Comparison of ENCODE assay signal across 8 mouse cellular contexts in the genomic region with DNA sequence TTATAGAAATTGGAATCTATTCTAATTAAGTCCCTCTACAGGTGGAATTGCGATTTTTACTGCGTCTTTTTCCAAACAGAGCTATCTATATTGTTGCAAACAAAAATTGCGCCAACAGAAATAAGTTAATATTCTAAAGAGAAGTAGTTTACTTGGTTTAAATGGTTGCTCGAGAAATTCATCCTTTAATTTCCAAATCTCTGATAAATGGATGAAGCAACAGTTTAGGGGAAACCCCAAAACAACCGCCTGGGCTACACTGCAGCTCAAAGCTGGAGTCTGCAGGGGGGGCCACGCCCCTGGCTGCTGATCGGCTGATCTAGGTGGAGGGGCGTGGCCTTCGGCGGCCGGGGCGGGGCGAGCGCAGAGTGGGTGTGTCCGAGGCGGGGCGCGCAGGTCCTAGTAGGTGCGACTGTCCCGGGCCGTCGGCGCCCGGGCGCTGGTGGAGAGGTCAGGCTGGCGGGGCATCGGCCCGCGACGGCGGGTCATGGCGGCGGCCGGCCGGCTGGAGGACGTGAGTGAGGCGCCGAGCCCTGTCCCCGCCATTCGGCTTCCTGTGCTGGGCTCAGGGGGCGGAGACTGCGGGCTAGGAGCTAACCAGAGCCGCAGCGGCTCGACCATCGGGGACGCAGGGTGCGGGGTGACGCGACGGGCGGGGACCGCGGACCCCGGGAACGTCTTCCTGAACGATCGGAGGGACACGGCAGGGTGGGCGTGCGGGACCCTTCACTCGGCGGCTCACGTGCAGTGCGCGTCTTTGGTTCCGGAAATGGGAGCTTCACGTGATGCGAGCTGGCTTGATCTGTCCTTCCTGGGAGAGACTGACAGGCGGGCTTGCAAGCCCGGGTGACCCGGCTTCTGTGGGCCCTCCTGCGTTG. TPM values are rescaled to one million over a fixed set of nuclear protein-coding genes. Genes with fewer than 3 reads are reported as not detected.
DNase-seq lines count a peak whose midpoint lies in the region; ATAC-seq and TF ChIP-seq lines count a peak whose summit lies in the region.

Gene Tmem192, plus strand, starts transcription at position 366 of the 878 bp plus-strand sequence.

- peak; percentile 64 to 65; a peak in 3 of 4 replicates for TF ChIP-seq POLR2A in MEL (IDR thresholded peaks at IDR 0.05; ENCODE audit: control insufficient read depth in 1 of 2, insufficient read depth in 1 of 2, low read depth in 1 of 2, low read length in 2 of 2, poor library complexity in 1 of 2)
- peak; percentile 45; the same call in 1 of the 2 replicates for TF ChIP-seq POLR2A in cerebellum, adult 2 months (IDR thresholded peaks at IDR 0.05; ENCODE audit: borderline replicate concordance, insufficient read depth, low read length)

- no peaks in the 10 kb centered on the region for H3K27me3 ChIP-seq in MEL (ENCODE audit: control insufficient read depth in 1 of 2, insufficient read depth in 2 of 2, low read length in 2 of 2)
- H3K27me3 ChIP-seq in cerebellum, adult 2 months (ENCODE audit: control insufficient read depth, insufficient read depth, low read length): no peaks in the 10 kb centered on the region
- H3K27me3 ChIP-seq in lung, postnatal 0 days (replicated peaks; ENCODE audit: insufficient read depth, low read length): no peaks in the 10 kb centered on the region

- TF ChIP-seq RAD21 in MEL (IDR thresholded peaks at IDR 0.05; ENCODE audit: low read depth, low read length): no peak

- TF ChIP-seq EP300 in MEL (IDR thresholded peaks at IDR 0.05; ENCODE audit: low read depth in 1 of 2, low read length in 2 of 2): no peak
- TF ChIP-seq EP300 in lung, postnatal 0 days (IDR thresholded peaks at IDR 0.05): no peak

- peaks cover 0 to 11% of the 10 kb centered on the region in 2 experiments; a peak in 2 of 4 replicates for H3K4me1 ChIP-seq in MEL (ENCODE audit: control insufficient read depth in 1 of 2, insufficient read depth in 2 of 2, low read length in 2 of 2)
- no peaks in the 10 kb centered on the region; the same call in 1 of the 2 replicates for H3K4me1 ChIP-seq in cerebellum, adult 2 months (ENCODE audit: control insufficient read depth, insufficient read depth, low read length)
- H3K4me1 ChIP-seq in lung, postnatal 0 days (ENCODE audit: insufficient read depth, low read depth, low read length): no peaks in the 10 kb centered on the region; the same call in 1 of the 2 replicates

- peak within 1 kb of the TSS; percentile 70 for H3K27ac ChIP-seq in MEL (ENCODE audit: control insufficient read depth, low read depth, low read length)
- peak within 1 kb of the TSS; percentile 71 for H3K27ac ChIP-seq in cerebellum, adult 2 months (ENCODE audit: insufficient read depth, low read length)
- H3K27ac ChIP-seq in lung, postnatal 0 days (ENCODE audit: low read length): peak within 1 kb of the TSS; percentile 91

- H3K9me3 ChIP-seq in MEL (replicated peaks; ENCODE audit: insufficient read depth, low read length): no peaks in the 10 kb centered on the region
- H3K9me3 ChIP-seq in lung, postnatal 0 days (ENCODE audit: low read length): no peaks in the 10 kb centered on the region

- peak; percentile 92 for DNase-seq in MEL (ENCODE audit: low read depth, low spot score)
- DNase-seq in cerebellum, adult 2 months: peak; percentile 95 to 98
- DNase-seq in forelimb bud, embryonic 11.5 days (ENCODE audit: low read depth, low spot score): peak; percentile 77
- DNase-seq in layer of hippocampus, adult 9-11 months: peak; percentile 96
- peak; percentile 96 for DNase-seq in lung, postnatal 0 days (ENCODE audit: low spot score)
- peak; percentile 94 for DNase-seq in ovary, postnatal 14 days (ENCODE audit: low spot score)
- DNase-seq in thymus, postnatal 14 days: peak; percentile 98

- ATAC-seq in hematopoietic stem cell, adult 5-6 weeks (replicated peaks in 1 of 2; ENCODE audit: insufficient read depth in 1 of 2, low FRiP score in 2 of 2, low TSS enrichment in 1 of 2, low read depth in 1 of 2, poor library complexity in 2 of 2, severe bottlenecking in 2 of 2): peak; percentile 84
- peak; percentile 97 for ATAC-seq in lung, postnatal 0 days

- no peak; a peak in 1 of 6 replicates for TF ChIP-seq CTCF in MEL (IDR thresholded peaks at IDR 0.05 in 2 of 3, conservative IDR thresholded peaks at IDR 0.05 in 1 of 3; ENCODE audit: control insufficient read depth in 1 of 3, insufficient read depth in 1 of 3, low read depth in 2 of 3, low read length in 3 of 3, poor library complexity in 1 of 3, severe bottlenecking in 1 of 3)
- TF ChIP-seq CTCF in cerebellum, adult 2 months (IDR thresholded peaks at IDR 0.05; ENCODE audit: borderline replicate concordance, insufficient read depth, low read depth, low read length): no peak
- TF ChIP-seq CTCF in lung, postnatal 0 days (IDR thresholded peaks at IDR 0.05): peak; percentile 29; the same call in 1 of the 2 replicates

- peaks cover 0 to 4% of the 10 kb centered on the region in 2 experiments; a peak in 1 of 4 replicates for H3K36me3 ChIP-seq in MEL (ENCODE audit: control insufficient read depth in 1 of 2, insufficient read depth in 2 of 2, low read length in 2 of 2)
- no peaks in the 10 kb centered on the region for H3K36me3 ChIP-seq in lung, postnatal 0 days (ENCODE audit: insufficient read depth, low read length)

- H3K79me2 ChIP-seq in MEL (ENCODE audit: control insufficient read depth, insufficient read depth, low read length, poor library complexity): peaks cover 1% of the 10 kb centered on the region; the same call in 1 of the 2 replicates

- peak within 1 kb of the TSS; percentile 79 for H3K9ac ChIP-seq in MEL (ENCODE audit: control insufficient read depth, low read depth, low read length, poor library complexity, severe bottlenecking)
- peak within 1 kb of the TSS; percentile 58 for H3K9ac ChIP-seq in lung, postnatal 0 days (replicated peaks; ENCODE audit: low read depth)

- H3K4me2 ChIP-seq in lung, postnatal 0 days (replicated peaks; ENCODE audit: low read depth, low read length): peak within 1 kb of the TSS; percentile 61

- peak within 1 kb of the TSS; percentile 82 to 89 for H3K4me3 ChIP-seq in MEL (ENCODE audit: control insufficient read depth in 1 of 2, insufficient read depth in 1 of 2, low read depth in 2 of 2, low read length in 2 of 2)
- H3K4me3 ChIP-seq in cerebellum, adult 2 months (replicated peaks; ENCODE audit: insufficient read depth, low read depth, low read length): peak within 1 kb of the TSS; percentile 69
- peak within 1 kb of the TSS; percentile 80 for H3K4me3 ChIP-seq in lung, postnatal 0 days (ENCODE audit: low read depth, low read length)

- WGBS in cerebellum, adult 2 months: 1% methylated on average over 70 of the region's 73 CpGs
- WGBS in lung, postnatal 0 days: 1% methylated on average over 58 of the region's 73 CpGs

TF ChIP-seq in MEL, 35 proteins besides CTCF, POLR2A, EP300 and RAD21 (continues in another document):
- TF ChIP-seq MYC (IDR thresholded peaks at IDR 0.05; ENCODE audit: low read depth, low read length) (peak; percentile 29; the same call in 1 of the 2 replicates), TAL1 (IDR thresholded peaks at IDR 0.05; ENCODE audit: low read length) (no peak), TCF12 (IDR thresholded peaks at IDR 0.05; ENCODE audit: low read depth, low read length) (no peak), BHLHE40 (IDR thresholded peaks at IDR 0.05; ENCODE audit: borderline replicate concordance, low read depth, low read length) (peak; percentile 96), POLR2AphosphoS5 (IDR thresholded peaks at IDR 0.05; ENCODE audit: borderline replicate concordance, low read depth, low read length) (no peak), NRF1 (IDR thresholded peaks at IDR 0.05; ENCODE audit: insufficient read depth, low read depth, low read length, poor library complexity, severe bottlenecking) (peak; percentile 43; the same call in 1 of the 2 replicates), SIN3A (IDR thresholded peaks at IDR 0.05; ENCODE audit: low read length) (peak; percentile 33), MAX (IDR thresholded peaks at IDR 0.05; ENCODE audit: low read length) (peak; percentile 84), CHD1 (IDR thresholded peaks at IDR 0.05; ENCODE audit: low read depth, low read length) (no peak), USF1 (IDR thresholded peaks at IDR 0.05; ENCODE audit: low read depth, low read length) (peak; percentile 94), POLR2AphosphoS2 (IDR thresholded peaks at IDR 0.05; ENCODE audit: low read length) (no peak; the same call in 1 of the 2 replicates), MYB (IDR thresholded peaks at IDR 0.05; ENCODE audit: low read depth, low read length) (no peak), NELFE (IDR thresholded peaks at IDR 0.05; ENCODE audit: low read depth, low read length) (peak; percentile 45; the same call in 1 of the 2 replicates), TBP (IDR thresholded peaks at IDR 0.05; ENCODE audit: low read depth, low read length) (no peak; the same call in 1 of the 2 replicates), RCOR1 (IDR thresholded peaks at IDR 0.05; ENCODE audit: low read depth, low read length) (no peak), SMC3 (IDR thresholded peaks at IDR 0.05; ENCODE audit: low read depth, low read length) (no peak), E2F4 (IDR thresholded peaks at IDR 0.05; ENCODE audit: borderline replicate concordance, low read depth, low read length) (no peak), ZNF384 (IDR thresholded peaks at IDR 0.05; ENCODE audit: low read depth, low read length) (no peak), UBTF (IDR thresholded peaks at IDR 0.05; ENCODE audit: borderline replicate concordance, insufficient read depth, low read depth, low read length) (no peak), ZKSCAN1 (IDR thresholded peaks at IDR 0.05; ENCODE audit: low read depth, low read length) (no peak), HCFC1 (IDR thresholded peaks at IDR 0.05; ENCODE audit: low read depth, low read length) (peak; percentile 64; the same call in 1 of the 2 replicates), JUND (IDR thresholded peaks at IDR 0.05; ENCODE audit: low read depth, low read length) (no peak), MXI1 (IDR thresholded peaks at IDR 0.05; ENCODE audit: low read depth, low read length) (peak; percentile 66), KAT2A (conservative IDR thresholded peaks at IDR 0.05; ENCODE audit: low read depth, low read length) (no peak), ETS1 (IDR thresholded peaks at IDR 0.05; ENCODE audit: low read depth, low read length) (peak; percentile 51), ZC3H11A (IDR thresholded peaks at IDR 0.05; ENCODE audit: low read depth, low read length) (no peak)

RNA-seq across cellular contexts. Expression of gene Tmem192, which starts in this region (rescaled TPM):
- total RNA-seq in MEL (2012; rRNA removed): 6.3 and 7.0 TPM in 2 replicates
- polyA plus RNA-seq in MEL (2012; ENCODE audit: insufficient read depth in 1 of 2, insufficient read length in 2 of 2, low read depth in 1 of 2, low replicate concordance in 2 of 2, missing spikeins in 1 of 2): 10 to 100 TPM in 1 of 2 experiments, not detected in 1; 24.9 TPM
- polyA plus RNA-seq in cerebellum, adult 2 months (2012; rRNA removed): 42.8 and 48.4 TPM in 2 replicates
- 12.3 and 16.9 TPM in 2 replicates for total RNA-seq in hematopoietic stem cell, adult 5-6 weeks (2017)
- polyA plus RNA-seq in lung, postnatal 0 days (2015; fragmentation: Nextera tagmentation; extraction: Ambion mirVana): 26.4 and 34.4 TPM in 2 replicates

Comparison
In these comparisons a context has a peak if more than half of its experiments do, and no peak if none do; other contexts are left out.
1. Peak in every context shown above with its lines: DNase-seq, ATAC-seq, H3K4me3 ChIP-seq and H3K27ac ChIP-seq.